Mouse (Mus musculus): Measurements from ENCODE around the gene Ttc7b.

Ttc7b gene

GRCm38 (mm10) chr12:100525939-100526338 is 5.3 kb upstream of the Ttc7b start:
- no peak for DNase-seq (ENCODE audit: low read depth, low spot score)

- no peak for DNase-seq (ENCODE audit: low read depth, low spot score)
Measured at GRCm38 (mm10) chr12:100520077-100520793, 391 bp downstream of the Ttc7b start.

DNA sequence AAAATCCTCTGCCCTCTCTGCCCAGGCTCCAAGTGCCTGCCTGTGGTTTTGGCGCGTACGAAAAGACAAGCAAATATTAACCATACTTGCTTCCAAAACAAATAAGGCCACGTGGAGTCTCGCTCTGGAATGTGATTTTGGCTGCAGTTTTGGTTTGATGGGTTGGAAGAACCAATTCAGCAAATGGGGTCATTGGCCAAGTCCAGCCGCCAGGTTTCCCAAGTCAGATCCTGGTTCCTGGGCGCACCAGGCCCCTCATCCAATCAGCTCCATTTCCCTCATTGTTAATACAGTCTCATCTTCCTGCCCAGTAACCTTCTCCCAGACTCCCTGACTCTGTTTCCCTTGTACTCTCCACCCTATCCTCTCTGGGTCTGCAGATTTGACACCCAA is 946 bp downstream of the Ttc7b start:
- no peak for DNase-seq (ENCODE audit: low read depth, low spot score)

GRCm38 (mm10) chr12:100517371-100517770 is 3.3 kb downstream of the Ttc7b start:
- no peak for DNase-seq (ENCODE audit: low read depth, low spot score)

GRCm38 (mm10) chr12:100516161-100516838 is 4.3 kb downstream of the Ttc7b start:
- DNase-seq (ENCODE audit: low read depth, low spot score), result no peak

DNA sequence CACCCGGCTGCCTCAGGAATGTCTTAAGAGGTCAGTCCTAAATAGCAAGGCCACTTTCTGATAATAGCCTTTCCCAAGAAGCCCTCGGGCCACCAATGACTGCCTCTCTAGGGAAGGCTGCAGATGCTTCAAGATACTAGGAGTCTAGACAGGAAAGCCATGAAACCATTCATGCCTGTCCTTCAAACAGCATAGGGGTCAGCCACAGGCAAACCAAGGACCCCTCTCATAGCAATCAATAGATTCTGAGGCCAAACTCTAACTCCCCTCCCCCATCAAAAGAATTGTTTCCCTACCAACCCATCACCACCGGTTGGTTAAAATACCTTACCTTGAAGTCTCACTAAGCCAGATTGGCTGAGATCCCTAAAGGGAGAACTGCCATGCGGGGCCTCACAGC is 5.1 kb downstream of the Ttc7b start:
- DNase-seq (ENCODE audit: low read depth, low spot score), result no peak

- no peak for DNase-seq (ENCODE audit: low read depth, low spot score)
Measured at GRCm38 (mm10) chr12:100514611-100515010, 6.0 kb downstream of the Ttc7b start.

DNA sequence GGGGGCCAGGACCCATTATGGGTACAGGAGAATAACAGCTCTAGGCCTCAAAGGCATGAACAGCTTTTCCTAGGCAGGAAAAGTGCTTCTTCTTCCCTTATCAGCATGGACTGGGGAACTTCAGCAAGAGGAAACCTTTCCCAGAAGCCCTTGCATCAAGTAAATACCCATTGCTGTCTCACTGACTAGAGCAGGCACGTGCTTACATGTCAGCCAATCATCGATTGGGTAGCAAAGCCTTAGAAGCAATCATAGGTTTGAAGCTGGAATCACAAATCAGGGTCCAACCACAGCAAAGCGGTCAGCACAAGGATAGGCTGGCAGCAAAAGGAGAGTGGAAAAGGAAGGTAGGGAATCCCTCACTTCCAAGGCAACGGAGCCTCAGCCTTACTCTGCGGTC is 7.5 kb downstream of the Ttc7b start:
- DNase-seq (ENCODE audit: low read depth, low spot score), result no peak

- no peak for DNase-seq (ENCODE audit: low read depth, low spot score)
Measured at GRCm38 (mm10) chr12:100512641-100513040, 8.0 kb downstream of the Ttc7b start.

- no peak for DNase-seq (ENCODE audit: low read depth, low spot score)
Measured at GRCm38 (mm10) chr12:100509615-100510282, 10.9 kb downstream of the Ttc7b start.

DNA sequence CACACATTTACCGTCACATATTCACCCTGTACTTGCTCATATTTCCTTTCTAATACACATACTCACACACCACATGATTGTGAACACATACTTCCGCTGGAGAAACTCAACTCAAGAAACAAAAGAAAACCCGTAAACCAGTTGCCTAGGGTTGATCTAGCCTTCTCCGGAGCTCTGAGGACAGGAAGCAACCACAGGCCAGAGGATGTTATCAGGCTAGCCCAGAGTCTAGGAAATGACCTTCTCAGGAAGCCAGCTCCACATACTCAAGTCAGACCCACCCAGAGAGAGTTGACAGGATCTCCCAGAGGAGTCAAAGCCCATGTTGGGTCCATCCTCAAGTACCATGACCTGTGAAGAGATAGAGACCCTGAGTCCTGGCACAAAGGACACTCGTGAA is 12.0 kb downstream of the Ttc7b start:
- DNase-seq (ENCODE audit: low read depth, low spot score), result no peak

DNA sequence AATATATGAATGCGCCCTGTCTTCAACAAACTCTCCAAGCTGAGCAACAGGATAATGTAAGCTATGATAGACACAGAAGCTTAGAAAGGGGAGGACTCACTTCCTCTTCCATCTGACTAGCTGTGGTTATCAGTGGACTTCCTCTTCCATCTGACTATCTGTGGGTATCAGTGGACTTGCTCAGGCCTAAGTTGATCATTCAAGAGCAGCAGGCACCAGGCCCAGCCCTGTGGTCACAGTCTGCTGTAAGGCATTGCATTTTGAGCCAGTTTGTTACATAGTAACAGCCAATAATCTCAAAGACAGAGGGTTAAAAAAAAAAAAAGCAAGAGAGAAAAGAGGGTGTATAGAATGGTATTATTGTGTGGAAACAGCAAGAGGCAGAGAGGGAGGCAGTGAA is 15.1 kb downstream of the Ttc7b start:
- no peak for DNase-seq (ENCODE audit: low read depth, low spot score)

DNA sequence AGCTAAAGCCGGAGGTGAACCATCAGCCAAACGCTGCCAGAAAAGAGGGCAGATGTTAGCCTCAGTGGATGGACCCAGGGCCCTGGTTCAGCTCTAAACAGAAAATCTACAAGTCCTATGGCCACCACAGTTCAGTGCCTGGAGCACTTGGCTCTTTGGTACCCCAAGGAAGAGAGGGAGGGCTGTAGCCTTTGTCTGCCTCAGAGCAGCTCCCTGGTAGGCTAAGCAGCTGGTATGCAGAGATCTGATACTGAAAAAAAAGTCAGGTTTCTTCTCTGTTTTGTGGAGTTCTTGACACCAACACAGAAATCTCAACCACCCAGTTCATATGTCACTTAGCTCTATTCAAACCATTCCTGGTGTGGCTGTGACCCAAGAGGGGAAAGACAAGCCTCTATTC is 16.0 kb downstream of the Ttc7b start:
- DNase-seq (ENCODE audit: low read depth, low spot score), result no peak

DNA sequence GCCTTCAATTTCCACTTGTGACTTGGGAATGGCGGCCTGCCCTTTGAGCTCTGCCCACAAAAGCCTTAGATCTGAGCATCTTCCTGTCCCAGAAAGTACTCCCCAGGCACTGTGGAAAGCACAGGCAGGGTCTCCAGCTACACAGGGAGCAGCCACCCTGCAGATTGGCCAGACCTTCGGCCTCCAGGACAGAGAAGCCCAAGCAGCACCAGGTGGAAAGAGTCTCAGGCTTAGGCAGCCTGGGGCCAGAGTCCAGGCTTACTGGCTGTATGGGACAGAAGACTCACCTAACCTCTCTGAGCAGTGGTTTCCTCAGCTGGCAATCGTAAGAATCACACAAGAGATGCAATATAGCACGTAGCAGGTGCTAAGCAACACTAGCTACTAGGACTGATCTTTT is 17.0 kb downstream of the Ttc7b start:
- DNase-seq (ENCODE audit: low read depth, low spot score), result no peak

DNA sequence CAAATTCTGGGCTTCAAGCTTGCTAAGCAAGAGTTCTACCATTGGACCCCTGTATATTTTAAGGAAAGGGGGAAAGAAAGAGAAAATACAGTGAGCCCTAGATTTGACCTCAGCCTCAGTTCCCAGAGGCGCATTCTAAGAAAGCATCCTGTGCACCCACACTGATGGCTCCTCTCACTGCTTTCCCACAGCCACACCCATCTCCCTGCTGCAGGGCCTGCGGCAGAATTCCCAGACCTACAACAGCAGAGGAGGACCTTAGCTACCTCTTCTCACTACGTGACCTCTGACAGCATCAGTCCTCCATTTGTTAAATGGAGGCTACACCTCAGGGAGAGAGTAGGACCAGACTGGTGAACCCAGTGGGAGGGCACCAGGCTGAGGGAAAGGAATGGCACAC is 18.1 kb downstream of the Ttc7b start:
- DNase-seq (ENCODE audit: low read depth, low spot score), result no peak

DNA sequence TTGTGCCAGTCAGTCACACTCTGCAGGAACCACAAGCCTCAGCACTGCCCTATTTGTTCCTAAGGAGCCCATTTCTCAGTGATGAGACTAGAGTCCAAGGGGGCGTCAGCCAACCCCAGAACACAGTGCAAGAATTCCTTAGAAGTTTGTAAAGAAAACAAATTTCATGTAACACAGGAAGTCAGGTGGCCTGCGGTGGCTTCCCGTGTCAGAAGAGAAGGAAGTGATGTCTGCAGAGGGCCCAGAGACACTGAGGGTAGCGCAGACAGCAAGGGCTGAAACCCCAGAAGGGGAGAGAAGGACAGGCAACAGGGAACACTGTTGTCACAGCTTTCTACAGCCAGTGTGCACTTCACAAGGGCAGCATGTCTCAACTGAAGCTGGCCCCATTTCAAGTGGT is 19.4 kb downstream of the Ttc7b start:
- DNase-seq (ENCODE audit: low read depth, low spot score), result no peak

- no peak for DNase-seq (ENCODE audit: low read depth, low spot score)
Measured at GRCm38 (mm10) chr12:100499469-100499868, 21.2 kb downstream of the Ttc7b start.

- no peak for DNase-seq (ENCODE audit: low read depth, low spot score)
Measured at GRCm38 (mm10) chr12:100498006-100498405, 22.6 kb downstream of the Ttc7b start.

- DNase-seq (ENCODE audit: low read depth, low spot score), result no peak
Measured at GRCm38 (mm10) chr12:100495083-100495482, 25.5 kb downstream of the Ttc7b start.

DNA sequence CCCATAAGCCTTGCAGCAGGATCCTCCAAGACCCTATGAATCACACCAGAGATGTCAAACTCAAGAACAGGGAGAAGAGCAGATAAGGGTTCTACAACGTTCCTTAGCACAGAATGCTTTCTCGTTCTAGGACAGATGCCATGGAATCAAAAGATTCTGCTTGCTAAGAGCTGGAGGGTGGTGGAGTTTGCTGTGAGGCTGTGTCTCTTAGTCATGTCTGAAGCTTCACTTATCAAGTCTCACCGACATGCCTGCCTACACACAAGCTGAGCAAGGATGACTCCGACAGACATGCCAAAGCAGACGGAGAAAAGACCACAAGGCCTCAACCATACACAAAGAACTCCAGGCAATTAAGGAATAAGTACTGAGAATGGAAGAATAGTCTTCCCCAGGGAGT is 27.4 kb downstream of the Ttc7b start:
- no peak for DNase-seq (ENCODE audit: low read depth, low spot score)

DNA sequence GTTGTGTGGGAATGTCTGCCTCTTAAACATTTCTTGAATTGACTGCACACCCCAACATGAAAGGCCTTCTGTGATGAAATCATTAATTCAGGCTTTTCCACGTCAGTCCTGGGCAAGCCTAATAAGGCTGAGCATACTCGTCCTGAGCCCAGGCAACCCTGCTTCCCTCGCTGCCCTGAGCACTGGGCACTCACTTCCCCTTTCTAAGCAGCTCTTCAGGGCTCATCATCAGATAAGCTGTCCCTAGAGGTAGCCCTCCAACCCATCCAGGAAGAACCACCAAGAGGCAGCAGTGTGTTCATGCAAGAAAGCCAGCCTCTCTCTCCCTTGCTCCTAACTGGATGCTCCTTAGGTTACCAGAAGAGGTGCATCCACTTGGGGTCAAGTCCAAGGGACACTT is 27.9 kb downstream of the Ttc7b start:
- no peak for DNase-seq (ENCODE audit: low read depth, low spot score)

DNA sequence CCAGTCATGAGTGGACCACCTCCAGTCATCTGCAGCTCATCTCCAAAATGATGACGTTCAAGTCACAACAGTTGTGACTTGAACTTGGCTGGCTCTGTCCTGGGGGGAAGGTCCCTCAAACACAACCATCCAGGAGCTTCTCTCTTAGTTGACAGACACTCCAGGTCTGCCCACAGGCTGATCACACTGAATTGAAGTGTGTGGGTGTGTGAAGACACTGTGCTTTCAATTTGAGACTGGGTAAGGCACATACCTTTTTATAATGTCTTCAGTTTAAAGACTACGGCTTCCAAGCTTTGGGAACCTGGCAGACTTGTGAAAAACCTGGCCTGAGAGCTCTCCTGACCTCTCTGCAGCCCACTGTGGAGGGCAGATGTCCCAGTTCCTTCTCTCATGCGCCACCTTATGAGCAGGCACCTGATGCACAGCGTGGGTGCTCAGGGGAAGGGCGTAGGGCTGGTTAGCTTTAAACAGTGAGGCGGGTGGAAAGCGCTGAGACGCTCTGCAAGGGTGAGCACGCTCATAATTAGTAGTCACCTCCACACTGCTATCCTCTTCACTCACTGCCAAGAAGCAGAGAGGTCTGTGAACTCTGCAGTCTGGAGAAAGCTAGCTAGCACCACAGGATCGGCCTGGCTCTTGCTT is 28.5 kb downstream of the Ttc7b start:
- DNase-seq (ENCODE audit: low read depth, low spot score), result no peak

All from forelimb bud, embryonic 11.5 days (tissue).